Mouse (Mus musculus): ENCODE data around the gene Cfd. TPM values are rescaled to one million over a fixed set of nuclear protein-coding genes. Genes with fewer than 3 reads are reported as not detected.

Gene Cfd
- total RNA-seq, 2 experiments from 2014 or later, result not detected

DNA sequence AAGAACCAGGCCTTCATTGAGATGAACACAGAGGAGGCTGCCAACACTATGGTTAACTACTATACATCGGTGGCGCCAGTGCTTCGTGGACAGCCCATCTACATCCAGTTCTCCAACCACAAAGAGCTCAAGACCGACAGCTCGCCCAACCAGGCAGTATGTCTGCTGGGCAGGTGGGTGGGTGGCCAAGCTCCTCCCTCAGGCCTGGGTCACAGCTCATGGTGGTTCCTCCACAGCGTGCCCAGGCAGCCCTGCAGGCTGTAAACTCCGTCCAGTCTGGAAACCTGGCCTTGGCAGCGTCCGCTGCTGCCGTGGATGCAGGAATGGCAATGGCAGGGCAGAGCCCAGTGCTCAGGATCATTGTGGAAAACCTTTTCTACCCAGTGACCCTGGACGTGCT is 31.5 kb upstream of the Cfd start:
- intact Hi-C loops (cut with DNase I), result no loop called here
- peak in 1 of 2 experiments; percentile 33 for DNase-seq (ENCODE audit: extremely low spot score in 1 of 2, low spot score in 2 of 2)

DNA sequence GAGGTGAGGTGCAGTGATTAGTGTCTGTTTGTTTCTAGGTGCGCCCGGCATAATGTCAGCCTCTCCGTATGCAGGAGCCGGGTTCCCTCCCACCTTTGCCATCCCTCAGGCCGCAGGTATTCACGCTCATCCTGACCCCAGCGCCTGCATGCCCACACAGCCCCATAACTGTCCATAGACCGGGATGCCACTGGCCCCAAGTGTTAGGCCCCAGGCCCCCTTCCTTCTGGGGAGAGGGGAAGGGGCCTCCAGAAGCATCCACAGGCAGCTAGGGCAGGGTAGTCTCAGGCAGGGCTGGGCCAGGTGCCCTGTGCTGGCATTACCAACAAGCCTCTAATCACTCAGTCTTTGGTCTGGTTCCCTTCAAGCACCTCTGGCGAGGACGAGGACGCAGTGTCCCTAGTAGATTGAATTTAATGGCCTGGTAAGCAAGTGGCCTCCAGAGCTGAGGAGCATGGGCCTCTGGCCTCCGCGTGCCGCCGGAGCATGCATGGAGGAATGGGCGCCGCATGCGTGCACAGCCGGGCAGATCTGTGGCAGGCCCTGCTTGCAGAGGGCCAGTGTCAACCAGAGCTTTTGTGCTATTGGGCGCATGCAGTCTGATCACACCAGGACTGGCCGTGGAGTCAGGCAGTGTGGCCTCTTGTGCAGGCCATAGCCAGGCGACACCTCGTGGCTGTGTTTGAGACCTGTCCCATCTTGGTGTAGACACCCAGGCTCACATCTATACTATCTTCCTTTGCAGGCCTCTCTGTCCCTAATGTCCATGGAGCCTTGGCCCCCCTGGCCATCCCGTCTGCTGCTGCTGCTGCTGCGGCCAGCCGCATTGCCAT is 30.4 kb upstream of the Cfd start:
- no peak for DNase-seq (ENCODE audit: extremely low spot score in 1 of 2, low spot score in 2 of 2)
- intact Hi-C loops (cut with DNase I), result no loop called here

DNA sequence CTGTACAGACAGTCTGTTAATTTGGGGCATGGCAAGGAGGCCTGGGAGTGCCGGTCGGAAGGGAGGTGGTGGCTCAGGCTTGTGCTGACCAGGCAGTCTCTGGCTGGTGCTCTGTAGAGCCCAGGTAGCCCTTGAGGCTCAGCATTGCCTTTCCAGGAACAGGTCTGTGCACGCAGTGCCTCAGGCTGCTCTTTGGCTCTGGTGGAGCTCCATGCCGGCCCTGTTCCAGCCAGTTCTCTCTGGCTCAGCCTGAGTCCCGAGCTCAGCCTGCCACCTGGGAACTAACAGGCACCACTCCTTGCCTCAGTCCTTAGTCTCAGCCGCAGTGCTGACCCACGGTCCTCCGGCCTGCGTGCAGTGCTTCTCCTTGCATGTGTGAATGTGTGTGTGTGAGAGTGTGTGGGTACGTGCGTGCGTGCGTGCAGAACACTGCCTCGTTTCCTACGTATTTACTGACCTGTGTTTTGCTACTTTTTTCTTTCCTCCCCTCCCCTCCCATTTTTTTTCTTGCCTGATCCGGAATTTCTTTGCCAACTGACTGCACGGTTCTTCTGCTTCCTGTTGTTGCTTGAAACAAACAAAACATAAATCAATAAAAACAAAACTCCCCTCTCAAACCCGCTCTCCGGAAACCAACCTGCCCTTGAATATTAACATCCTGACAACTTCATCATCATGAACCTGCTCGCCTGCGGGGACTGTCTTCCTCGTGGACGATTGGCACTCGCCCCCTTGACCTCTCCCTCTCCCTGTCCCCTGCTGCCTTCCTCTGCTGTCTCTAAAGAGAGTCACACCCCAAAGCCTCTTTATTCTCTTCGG is 29.2 kb upstream of the Cfd start:
- intact Hi-C loops (cut with DNase I), result no loop called here
- no peak for DNase-seq (ENCODE audit: extremely low spot score in 1 of 2, low spot score in 2 of 2)

DNA sequence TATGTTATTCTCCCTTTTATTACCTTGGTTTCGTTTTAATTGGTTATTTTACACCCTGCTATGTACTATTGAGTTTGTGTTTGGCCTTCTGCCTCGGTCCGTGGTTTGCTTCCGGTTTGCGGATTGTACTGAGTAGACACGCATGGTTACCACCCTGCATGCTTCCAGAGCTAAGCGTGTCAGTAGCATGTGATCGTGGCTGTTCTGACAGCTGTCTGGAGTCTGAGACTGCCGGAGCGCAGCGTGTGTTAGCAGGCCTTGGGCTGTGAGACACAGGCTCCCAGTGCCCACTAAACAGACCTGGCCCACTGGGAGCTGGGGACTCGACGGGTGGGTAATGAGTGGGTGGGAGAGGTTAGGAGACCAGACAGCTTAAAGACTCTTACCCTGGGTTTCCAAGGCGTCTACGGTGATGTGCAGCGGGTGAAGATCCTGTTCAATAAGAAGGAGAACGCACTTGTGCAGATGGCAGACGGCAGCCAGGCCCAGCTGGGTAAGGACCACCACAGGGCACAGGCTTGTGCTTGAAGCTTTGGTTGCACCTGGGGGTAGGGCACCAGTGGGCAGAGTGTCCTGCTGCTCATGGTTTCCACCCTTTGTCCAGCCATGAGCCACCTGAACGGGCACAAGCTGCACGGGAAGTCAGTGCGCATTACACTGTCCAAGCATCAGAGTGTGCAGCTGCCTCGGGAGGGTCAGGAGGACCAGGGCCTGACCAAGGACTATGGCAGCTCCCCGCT is 28.4 kb upstream of the Cfd start:
- no peak for DNase-seq (ENCODE audit: extremely low spot score in 1 of 2, low spot score in 2 of 2)
- intact Hi-C loops (cut with DNase I), result no loop called here

DNA sequence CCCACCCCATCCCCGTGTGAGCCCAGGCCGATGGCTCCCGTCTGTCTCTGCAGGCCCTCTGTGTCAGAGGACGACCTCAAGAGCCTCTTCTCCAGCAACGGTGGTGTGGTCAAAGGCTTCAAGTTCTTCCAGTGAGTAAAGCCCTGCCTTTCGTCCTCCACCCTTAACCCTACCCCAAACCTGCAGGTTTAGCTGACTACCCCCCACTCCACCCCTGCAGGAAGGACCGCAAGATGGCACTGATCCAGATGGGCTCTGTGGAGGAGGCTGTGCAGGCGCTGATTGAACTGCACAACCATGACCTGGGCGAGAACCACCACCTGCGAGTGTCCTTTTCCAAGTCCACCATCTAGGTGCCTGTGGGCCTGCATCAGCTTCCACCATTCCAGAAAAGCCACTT is 27.7 kb upstream of the Cfd start:
- intact Hi-C loops (cut with DNase I), result no loop called here
- peak in 1 of 2 experiments; percentile 51 for DNase-seq (ENCODE audit: extremely low spot score in 1 of 2, low spot score in 2 of 2)

DNA sequence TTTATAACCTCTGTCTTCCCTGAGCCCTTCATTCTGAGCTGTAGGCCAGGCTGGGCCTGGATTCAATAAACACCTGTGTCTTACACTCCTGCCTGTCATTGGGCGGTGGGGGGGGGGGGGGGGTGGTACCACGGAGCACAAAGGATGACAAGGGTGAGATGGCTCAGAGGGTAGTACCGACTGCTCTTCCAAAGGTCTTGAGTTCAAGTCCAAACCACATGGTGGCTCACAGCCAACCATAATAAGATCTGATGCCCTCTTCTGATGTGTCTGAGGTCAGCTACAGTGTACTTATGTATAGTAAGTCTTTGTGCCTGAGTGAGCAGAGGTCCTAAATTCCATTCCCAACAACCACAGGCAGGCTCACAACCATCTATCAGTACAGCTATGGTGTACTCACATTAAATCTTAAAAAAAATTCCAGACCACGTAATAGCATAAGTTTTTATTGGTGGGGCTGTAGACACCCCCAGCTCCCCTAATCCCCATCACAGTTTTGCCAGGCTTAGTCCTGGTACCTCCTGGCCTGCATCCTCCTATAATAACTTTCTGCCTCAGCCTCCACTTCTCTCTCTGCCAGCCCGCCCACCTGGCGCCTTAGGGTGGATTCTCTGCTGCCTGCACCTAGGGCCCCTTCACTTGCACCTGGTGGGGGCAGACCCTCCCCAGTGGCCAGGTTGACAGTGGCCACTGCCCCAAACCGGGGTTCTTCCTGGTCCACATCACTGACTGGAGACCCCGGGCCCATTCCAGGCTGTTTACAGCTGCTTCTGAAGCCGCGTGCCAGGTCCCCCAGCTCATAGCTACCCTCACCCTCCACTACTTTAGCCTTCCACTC is 26.1 kb upstream of the Cfd start:
- peak in 1 of 2 experiments; percentile 41 for DNase-seq (ENCODE audit: extremely low spot score in 1 of 2, low spot score in 2 of 2)

DNA sequence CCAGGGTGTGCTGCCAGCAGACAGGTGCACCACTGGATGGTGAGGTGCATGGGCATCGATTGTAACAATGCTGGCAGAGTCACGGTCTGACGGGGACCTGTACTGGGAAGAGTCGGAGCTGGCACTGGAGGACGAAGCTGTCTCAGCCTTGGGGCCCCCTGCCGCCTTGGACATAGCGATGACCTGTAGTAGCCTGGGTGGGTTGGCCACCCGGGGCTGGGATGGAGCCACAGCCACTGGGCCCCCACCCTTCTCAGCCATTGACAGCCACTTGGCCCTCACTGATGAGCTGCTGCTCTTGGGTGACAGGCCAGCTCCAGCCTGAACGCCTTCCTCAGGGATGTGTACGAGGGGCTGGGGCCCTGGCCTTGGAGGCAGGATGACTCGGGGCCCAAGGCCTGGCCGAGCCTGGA is 25.5 kb upstream of the Cfd start:
- intact Hi-C loops (cut with DNase I), result no loop called here
- peak in 1 of 2 experiments; percentile 38 for DNase-seq (ENCODE audit: extremely low spot score in 1 of 2, low spot score in 2 of 2)

More for the DNA sequence above, 26.1 kb upstream of the Cfd start:
- intact Hi-C loops (cut with DNase I), result no loop called here

DNA sequence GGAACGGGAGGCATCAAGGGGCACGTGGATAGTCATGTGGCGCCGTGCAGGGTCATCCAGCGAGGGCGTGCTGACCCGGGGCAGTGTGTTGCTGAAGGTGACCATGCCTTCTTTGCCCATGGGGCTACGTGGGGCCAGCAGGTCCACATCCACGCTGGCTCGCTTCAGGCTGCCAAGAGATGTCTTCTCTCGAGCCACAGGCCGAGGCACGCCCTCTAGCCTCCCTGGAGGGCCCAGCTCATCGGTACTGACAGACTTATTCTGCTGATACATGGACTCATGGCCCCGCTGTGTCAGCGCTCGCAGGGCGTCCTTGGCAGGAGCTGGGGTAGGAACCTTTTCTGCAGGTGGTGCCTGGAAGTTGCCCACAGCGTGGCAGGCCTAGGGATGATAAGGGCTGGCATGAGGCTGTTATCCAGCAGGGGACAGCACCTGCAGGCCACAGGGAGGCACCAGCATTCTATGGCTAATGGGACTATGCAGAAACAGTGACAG is 24.8 kb upstream of the Cfd start:
- DNase-seq (ENCODE audit: extremely low spot score in 1 of 2, low spot score in 2 of 2), result peak in 1 of 2 experiments; percentile 37
- intact Hi-C loops (cut with DNase I), result no loop called here

DNA sequence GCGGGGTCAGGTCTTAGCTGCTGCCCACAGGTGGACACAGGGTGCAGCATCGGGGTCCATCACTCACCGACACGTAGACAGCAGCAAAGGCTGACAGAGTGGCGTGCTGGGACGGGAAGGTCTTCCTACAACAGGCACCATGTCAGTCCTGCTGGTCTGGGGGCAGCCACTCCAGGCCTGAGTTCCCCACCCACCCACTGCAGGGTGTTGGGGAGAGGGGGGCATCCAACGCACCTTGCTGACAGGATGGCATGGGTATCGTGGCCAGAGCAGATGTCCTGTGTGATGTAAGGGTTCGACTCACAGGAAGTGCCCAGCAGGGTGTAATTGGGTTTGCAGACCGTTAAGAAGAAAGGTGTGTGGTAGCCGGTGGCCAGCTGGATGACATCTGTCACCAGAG is 24.1 kb upstream of the Cfd start:
- intact Hi-C loops (cut with DNase I), result no loop called here

DNA sequence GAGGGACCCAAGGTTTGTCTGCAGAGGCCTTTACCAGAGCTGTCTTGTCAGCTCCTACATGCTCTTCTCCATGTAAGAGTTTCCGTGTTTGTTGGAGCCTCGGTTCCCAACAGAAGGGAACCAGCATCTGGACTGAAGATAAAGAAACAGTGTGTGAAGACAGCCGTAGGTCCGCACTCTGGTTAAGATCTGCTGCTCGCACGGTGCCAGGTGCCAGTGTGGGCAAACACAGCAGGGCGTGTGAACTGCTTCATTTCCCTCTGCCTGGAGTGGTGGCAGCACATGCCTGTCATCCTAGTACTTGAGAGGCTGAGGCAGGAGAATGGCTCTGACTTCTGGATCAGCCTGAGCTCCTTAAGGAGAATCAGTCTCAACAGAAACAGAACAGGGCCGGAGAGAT is 18.8 kb upstream of the Cfd start:
- DNase-seq (ENCODE audit: extremely low spot score in 1 of 2, low spot score in 2 of 2), result peak in 1 of 2 experiments; percentile 41
- intact Hi-C loops (cut with DNase I), result no loop called here

More for the DNA sequence above, 24.1 kb upstream of the Cfd start:
- DNase-seq (ENCODE audit: extremely low spot score in 1 of 2, low spot score in 2 of 2), result no peak

DNA sequence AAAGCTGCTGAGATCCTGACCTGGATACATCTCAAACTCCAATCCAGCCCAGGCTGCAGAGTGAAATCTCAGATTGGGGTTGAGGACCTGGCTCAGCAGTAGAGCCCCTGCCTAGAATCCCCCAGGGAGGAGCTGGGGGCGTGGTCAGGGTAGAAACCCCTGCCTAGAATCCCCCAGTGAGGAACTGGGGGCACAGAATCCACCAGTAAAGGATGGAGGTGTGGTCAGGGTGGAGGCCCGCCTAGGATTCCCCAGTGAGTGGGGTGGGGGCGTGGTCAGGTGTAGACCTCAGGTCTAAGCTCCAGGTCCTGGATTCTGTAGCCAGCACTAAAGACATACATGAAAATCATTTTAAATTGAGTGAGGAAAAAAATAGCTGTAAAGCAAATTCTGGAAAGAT is 17.8 kb upstream of the Cfd start:
- intact Hi-C loops (cut with DNase I), result no loop called here
- DNase-seq (ENCODE audit: extremely low spot score in 1 of 2, low spot score in 2 of 2), result peak in 1 of 2 experiments; percentile 46

DNA sequence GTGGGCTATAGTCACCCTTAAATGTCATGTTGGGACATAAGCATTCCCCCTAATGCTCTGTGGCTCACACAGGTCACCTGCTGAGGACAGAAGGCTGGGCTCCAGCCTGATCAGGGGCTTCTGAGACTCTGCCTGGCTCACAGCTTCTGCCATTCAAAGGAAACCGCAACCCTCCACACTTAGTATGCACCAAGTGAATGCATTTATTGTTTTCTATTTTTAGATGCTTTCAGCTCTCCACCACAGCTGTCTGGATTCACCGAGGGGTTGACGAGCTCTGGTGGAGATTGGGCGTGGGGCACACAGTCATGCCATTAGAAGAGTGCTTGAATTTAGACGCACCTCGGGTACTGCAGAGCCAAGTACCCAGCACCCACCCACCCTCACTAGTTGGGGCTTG is 17.3 kb upstream of the Cfd start:
- intact Hi-C loops (cut with DNase I), result no loop called here
- DNase-seq (ENCODE audit: extremely low spot score in 1 of 2, low spot score in 2 of 2), result no peak

DNA sequence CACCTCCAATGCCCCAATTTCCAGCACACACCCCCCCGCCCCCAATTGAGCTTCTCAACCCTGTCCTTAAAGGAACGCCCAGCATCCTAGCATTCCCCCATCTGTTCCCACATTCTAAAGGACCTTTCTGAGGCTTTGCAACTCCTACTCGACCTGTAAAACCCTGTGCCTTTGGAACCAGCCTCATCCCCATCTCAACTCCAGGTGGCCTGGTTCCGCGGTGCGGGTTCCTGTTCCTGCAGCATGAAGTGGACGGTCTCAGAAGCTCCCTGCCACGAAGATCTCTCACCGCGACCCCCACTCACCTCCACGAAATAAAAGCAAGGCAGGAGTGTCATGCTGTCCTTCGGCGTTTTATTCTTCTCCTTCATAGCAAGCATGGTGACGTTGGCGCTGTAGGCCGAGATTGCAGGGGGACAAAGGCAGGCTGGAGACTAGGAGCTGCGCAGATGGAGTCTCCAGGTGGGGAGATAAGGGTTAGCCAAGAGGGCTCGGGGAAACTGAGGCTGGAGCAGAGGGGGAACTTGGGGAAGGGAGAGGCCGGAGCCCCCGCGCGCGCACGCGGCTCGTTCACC is 16.9 kb upstream of the Cfd start:
- intact Hi-C loops (cut with DNase I), result no loop called here
- DNase-seq (ENCODE audit: extremely low spot score in 1 of 2, low spot score in 2 of 2), result no peak

DNA sequence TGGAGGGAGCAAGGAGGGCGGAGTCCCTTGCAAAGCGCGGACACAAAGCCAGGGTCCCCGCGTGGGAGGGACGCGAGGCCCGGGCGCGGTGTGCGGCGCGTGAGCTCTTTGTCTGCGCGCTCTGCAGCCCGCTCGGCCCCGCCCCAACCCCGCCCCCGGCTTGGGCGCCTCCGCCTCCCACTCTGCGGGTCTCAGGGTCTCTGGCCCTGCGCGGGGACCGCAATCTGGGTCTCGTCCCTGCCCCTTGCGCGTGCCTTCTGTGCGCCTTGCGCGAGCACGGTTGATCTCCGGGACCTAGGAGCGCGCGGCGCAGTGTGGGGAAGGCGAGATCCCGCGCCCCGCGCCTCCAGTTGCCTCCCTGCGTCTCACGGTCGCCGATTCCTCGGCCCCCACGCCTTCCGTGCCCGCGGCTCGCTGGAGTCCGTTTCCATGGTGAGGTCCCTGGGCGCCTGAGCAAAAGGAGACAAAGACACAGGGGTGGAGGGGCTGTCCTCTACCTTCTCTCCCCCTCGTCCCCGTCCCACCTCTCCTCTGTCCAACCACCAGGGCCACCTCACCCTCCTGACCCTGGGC is 16.3 kb upstream of the Cfd start, which contains the start of the genes Prtn3 and Plppr3:
Prtn3 (plus strand) TSS at position 187 of the 573 bp plus-strand sequence.
Plppr3 (minus strand) TSS at position 345 of the 573 bp plus-strand sequence.
- DNase-seq (ENCODE audit: extremely low spot score in 1 of 2, low spot score in 2 of 2), result peak in 1 of 2 experiments; percentile 68
- intact Hi-C loops (cut with DNase I), result no loop called here

DNA sequence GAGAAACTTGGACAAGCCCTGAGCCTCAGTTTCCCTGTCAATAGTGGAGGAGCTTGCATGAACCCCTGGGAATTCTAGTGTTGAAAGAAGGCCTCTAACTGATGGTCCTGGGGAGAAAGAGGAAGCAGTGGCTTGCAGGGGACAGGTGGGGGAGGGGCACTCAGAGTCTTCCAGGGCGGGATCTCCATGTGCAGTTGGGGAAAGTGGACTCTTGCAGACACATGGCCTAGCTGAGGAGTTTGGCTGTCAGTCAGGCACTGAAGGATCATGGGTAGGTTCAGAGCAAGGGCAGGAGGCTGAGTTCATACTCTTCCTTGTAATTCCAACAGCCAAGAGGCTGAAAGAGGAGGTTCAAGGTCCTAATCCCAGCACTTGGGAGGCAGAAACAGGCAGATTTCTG is 13.5 kb upstream of the Cfd start:
- peak in 1 of 2 experiments; percentile 47 for DNase-seq (ENCODE audit: extremely low spot score in 1 of 2, low spot score in 2 of 2)
- intact Hi-C loops (cut with DNase I), result no loop called here

DNA sequence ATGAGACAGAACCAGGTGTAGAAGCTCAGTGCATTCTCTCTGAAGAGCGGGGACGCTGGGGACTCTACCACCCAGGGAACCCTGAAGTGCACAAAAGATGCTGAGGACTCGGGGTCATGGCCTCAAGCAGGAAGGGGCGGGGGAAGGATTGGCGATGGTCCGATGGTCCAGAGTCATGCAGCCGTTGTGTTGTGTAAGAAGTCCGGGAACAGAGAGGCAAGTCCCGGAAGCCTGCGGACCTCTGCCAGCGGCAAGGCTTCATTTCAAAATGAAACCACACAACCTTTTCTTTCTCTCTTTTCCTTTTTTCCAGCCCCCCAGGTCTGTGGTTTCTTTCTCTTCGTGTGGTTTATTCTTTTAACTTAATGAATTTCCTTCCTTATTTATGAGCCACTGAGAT is 12.9 kb upstream of the Cfd start:
- intact Hi-C loops (cut with DNase I), result no loop called here

DNA sequence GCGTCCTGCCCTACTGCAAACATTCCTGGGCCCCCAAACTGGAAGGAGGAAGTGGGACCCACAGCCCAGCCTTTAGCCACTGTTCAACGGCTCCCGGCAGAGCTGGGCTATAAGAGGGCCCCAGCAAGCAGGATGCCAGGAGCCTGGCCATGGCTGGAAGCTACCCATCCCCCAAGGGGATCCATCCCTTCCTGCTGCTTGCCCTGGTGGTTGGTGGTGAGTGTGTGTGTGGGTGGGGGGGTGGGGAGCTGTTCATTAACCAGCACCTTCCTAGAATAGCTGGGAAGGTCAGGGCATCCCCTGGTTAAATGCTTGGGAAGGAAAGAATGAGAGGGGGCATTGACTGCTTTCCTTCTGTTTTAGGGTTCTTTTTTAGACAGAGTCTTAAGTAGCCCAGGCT is 11.1 kb upstream of the Cfd start:
- intact Hi-C loops (cut with DNase I), result no loop called here
- DNase-seq (ENCODE audit: extremely low spot score in 1 of 2, low spot score in 2 of 2), result no peak

More for the DNA sequence above, 12.9 kb upstream of the Cfd start:
- DNase-seq (ENCODE audit: extremely low spot score in 1 of 2, low spot score in 2 of 2), result peak in 1 of 2 experiments; percentile 61

Measured in left cerebral cortex, postnatal 10 days (tissue).